Mouse (Mus musculus): ENCODE data around the gene Rasl11b. TPM values are rescaled to one million over a fixed set of nuclear protein-coding genes. Genes with fewer than 3 reads are reported as not detected.

Rasl11b gene
- total RNA-seq, 4 experiments from 2014 or later: 69.2 to 106 (median 80.9) TPM

Other genes starting within 250 kb of the Rasl11b start
- gene Usp46, start 126.9 kb upstream of the Rasl11b start, total RNA-seq (2022): 100 to 1,000 TPM; 126 to 154 (median 139) TPM